Mouse (Mus musculus) fibroblast of lung, adult 2 months (primary cell): ENCODE measurements around the gene Smoc1.

Source experiments
- DNase-seq: peaks from one replicate; pipeline ENCODE4 v3.0.0-alpha.2; 2011; ENCODE audit warnings: low read depth

Smoc1 gene

DNA sequence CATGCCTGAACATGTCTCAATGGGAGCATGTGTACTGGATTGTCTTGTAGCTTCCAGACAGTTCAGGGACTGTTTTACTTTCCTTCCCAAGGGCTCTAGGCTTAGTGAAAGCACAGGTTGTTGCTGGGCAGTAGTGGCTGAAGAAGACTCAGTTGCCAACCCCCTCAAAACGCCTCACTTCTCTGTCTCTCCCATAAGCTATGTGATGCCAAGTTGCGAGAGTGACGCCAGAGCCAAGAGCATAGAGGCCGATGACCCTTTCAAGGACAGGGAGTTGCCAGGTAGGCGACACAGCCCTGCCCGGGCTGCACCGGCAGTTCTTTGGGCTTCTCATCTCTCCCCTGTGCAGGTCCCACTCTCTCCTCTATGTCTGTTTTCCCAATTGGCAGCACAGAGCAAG lies 141.4 kb downstream of the Smoc1 start:
- no peak for DNase-seq

GRCm38 (mm10) chr12:81168494-81168893 lies 141.9 kb downstream of the Smoc1 start:
- no peak for DNase-seq

DNA sequence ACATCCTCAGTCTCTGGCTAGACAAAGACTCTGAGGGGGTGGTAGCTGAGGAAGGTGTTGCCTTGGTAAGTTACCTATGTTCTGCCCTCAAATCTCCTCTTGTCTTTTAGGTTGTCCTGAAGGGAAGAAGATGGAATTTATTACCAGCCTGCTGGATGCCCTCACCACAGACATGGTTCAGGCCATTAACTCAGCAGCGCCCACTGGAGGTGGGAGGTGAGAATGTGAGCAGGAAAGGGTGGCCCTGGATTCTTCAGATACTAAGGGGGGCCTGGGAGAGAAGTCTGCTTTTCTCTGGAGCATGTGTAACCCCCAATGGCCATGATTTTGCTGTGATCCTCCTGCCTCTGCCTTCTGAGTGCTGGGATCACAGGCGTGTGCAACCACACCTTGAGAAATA lies 143.5 kb downstream of the Smoc1 start:
- DNase-seq, result no peak

GRCm38 (mm10) chr12:81173011-81173410 lies 146.4 kb downstream of the Smoc1 start:
- DNase-seq, result no peak

GRCm38 (mm10) chr12:81173893-81174292 lies 147.3 kb downstream of the Smoc1 start:
- peak; percentile 52 for DNase-seq

- DNase-seq, result no peak
Observed at GRCm38 (mm10) chr12:81175252-81175651, 148.6 kb downstream of the Smoc1 start.

GRCm38 (mm10) chr12:81182073-81182472 lies 155.5 kb downstream of the Smoc1 start:
- DNase-seq, result no peak

- DNase-seq, result no peak
Observed at GRCm38 (mm10) chr12:81184967-81185366, 158.4 kb downstream of the Smoc1 start.

GRCm38 (mm10) chr12:81186081-81186480 lies 159.5 kb downstream of the Smoc1 start:
- no peak for DNase-seq

GRCm38 (mm10) chr12:81186668-81187067 lies 160.1 kb downstream of the Smoc1 start:
- DNase-seq, result no peak

DNA sequence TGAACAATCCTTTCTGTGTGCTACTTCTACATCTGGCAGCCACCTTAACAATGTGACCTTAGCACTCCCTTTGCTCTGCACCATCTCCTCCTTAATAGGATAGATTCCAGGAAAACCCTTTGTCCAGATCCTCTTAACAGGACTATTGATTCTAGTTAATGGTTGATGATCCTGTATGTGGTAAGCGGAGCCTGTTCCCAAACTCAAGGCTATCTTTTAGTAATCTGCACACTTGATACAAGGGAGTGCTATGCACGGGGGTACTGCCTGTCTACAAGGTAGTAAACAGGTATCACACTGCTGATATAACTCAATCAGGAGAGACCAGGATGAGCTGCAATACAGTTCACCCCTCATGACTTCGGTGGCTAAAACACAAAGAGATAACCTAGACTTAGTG lies 161.8 kb downstream of the Smoc1 start:
- DNase-seq, result no peak

GRCm38 (mm10) chr12:81188996-81189395 lies 162.4 kb downstream of the Smoc1 start:
- no peak for DNase-seq

GRCm38 (mm10) chr12:81189636-81190035 lies 163.0 kb downstream of the Smoc1 start:
- DNase-seq, result no peak

DNA sequence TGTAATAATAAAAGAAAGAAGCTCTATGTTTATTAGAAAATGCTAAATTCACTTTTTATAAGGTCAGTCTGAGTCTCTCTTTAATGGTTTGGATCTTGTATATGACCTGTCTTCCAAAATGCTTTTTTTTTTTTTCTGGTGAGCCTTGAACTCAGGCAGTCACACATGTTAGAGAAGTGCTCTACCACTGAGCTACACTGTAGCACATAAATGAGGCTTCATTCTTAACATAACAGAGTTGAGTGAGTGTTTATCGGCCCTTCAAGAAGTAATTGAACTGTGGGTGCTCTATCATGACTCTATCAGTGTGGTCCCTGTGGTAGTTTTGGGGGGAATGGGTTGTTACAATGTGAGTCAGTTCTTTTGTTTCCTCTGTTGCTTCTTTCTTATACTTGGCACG lies 167.4 kb downstream of the Smoc1 start:
- DNase-seq, result no peak

- DNase-seq, result no peak
Observed at GRCm38 (mm10) chr12:81197468-81198075, 171.0 kb downstream of the Smoc1 start.

DNA sequence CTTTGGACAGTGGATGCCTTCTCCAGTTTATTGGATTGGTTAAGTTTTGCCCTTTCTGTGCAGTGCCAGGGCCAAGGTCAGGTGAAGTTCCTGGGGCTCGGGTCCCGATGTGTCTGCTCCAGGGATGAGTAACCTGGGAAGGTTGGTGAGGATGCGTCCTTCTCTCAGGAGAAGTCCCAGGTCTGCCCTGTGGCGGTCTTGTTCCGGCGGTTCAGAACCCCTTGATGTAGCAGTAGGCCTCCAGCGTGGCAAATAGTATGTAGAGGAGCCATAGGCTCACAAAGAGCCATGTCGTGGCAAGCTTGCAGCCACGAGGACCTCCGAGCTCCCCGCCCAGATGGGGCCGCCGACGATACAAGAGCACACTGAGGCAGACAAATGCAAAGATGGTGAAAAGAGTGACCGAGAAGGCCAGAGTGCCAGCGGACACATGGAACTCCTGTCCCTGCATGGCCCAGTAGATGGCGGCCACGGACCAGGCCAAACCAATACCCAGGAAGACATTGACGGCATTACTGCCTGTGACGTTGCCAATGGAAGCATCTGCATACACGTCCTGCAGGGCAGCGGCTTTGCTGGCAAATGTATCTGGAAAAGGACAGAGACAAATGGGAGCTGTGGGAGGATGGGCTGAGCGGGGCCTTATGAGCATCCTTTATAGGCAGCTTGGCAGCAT lies 172.8 kb downstream of the Smoc1 start:
- DNase-seq, result no peak

DNA sequence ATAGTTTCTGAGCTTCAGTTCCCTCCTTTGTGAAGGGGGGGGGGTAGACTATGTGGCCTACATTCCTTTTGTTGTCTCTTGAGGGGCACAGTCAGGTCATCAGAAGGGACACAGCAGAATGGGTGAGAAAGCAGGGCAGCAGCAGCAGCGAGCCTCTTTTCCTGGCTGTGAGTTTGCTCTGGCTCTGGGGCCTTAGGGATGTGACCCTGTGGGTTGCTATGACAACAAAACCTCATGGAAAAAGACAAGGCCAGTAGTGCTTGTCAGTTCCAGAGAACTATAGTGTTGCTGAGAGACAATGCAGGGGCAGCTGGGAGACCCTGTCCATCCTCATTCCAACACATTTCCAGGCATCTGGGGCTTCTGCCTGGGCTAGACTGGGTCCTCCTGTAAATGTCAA lies 176.6 kb downstream of the Smoc1 start:
- no peak for DNase-seq

GRCm38 (mm10) chr12:81205619-81206560 lies 179.3 kb downstream of the Smoc1 start:
- DNase-seq, result no peak

DNA sequence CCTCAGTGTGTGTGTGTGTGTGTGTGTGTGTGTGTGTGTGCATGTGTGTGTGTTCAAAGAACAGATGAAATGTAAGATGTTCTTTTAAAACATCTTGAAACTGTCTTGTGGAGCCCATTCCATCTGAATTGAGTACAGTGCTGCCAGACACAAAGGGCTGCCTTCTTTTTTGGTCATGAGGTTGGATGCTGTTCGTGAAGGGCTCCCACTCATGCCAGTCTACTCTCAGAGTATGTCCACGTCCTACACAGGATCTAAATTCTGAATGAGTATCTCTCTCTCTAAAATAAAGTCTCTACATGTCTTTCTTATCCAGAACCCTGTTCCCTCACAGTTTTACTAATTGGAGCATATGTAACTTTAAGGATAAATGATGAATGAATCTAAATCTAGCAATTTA lies 182.0 kb downstream of the Smoc1 start:
- DNase-seq, result no peak

DNA sequence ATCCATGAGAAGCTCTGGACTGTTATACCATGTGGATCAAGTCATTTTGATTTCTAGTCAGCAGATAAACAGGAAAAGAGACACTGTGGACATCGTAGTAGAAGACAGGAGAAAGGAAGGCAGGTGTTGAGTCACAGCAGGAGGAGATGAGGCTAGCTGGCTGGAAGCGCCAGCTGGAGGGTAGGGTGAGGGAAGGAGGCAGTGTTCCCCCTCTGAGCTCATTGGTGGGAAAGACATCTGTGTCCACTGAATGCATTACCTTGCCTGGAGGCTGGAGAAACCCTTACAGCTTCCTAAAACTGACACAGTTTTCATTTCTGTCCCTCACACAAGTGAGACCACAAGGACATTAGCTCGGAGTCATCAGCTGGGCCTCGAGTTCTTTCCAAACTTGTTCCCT lies 192.7 kb downstream of the Smoc1 start:
- DNase-seq, result no peak

GRCm38 (mm10) chr12:81223276-81223675 lies 196.7 kb downstream of the Smoc1 start:
- DNase-seq, result no peak

DNA sequence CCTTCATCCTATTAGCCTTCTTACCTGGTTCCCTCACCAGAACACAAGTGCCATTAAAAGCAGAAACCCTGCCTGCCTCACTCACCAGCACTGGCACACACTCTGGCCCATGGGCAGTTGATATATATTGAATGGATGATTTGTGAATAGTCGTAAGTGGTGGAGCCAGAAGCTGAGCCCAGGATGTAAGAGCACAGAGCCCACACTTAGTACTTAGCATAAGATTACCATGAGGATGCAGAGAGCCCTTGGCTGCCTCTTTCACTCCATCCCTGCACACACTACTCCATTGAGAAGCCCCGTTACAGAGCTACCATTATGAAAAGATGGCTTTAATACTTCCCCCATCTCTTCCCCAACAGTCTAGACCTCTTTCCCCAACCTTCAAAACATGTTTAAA lies 198.2 kb downstream of the Smoc1 start:
- no peak for DNase-seq
